Mouse (Mus musculus): ENCODE data around the gene Mical2.
A peak's percentile ranks its signal among the peaks of the same experiment; 100 is the strongest.

Mical2 gene

GRCm38 (mm10) chr7:112399425-112400170, 173.9 kb downstream of the Mical2 start:
- DNase-seq (ENCODE audit: low read depth, low spot score): no peak

GRCm38 (mm10) chr7:112400175-112400574, 174.5 kb downstream of the Mical2 start:
- peak; percentile 80 for DNase-seq (ENCODE audit: low read depth, low spot score)

GRCm38 (mm10) chr7:112405061-112405460, 179.4 kb downstream of the Mical2 start:
- no peak for DNase-seq (ENCODE audit: low read depth, low spot score)

- DNase-seq (ENCODE audit: low read depth, low spot score): no peak
These were observed 179.9 kb downstream of the Mical2 start for GRCm38 (mm10) chr7:112405578-112405977.

- no peak for DNase-seq (ENCODE audit: low read depth, low spot score)
These were observed 181.9 kb downstream of the Mical2 start for GRCm38 (mm10) chr7:112407597-112407996.

GRCm38 (mm10) chr7:112409991-112410390, 184.3 kb downstream of the Mical2 start:
- no peak for DNase-seq (ENCODE audit: low read depth, low spot score)

- DNase-seq (ENCODE audit: low read depth, low spot score): no peak
These were observed 187.6 kb downstream of the Mical2 start for GRCm38 (mm10) chr7:112413286-112413685.

- DNase-seq (ENCODE audit: low read depth, low spot score): no peak
These were observed 190.4 kb downstream of the Mical2 start for GRCm38 (mm10) chr7:112416058-112416526.

GRCm38 (mm10) chr7:112416730-112417513, 191.3 kb downstream of the Mical2 start:
- DNase-seq (ENCODE audit: low read depth, low spot score): no peak

GRCm38 (mm10) chr7:112417598-112417997, 191.9 kb downstream of the Mical2 start:
- no peak for DNase-seq (ENCODE audit: low read depth, low spot score)

- DNase-seq (ENCODE audit: low read depth, low spot score): no peak
These were observed 197.8 kb downstream of the Mical2 start for GRCm38 (mm10) chr7:112423438-112423837.

GRCm38 (mm10) chr7:112426811-112427210, 201.2 kb downstream of the Mical2 start:
- no peak for DNase-seq (ENCODE audit: low read depth, low spot score)

- DNase-seq (ENCODE audit: low read depth, low spot score): peak; percentile 57
These were observed 201.9 kb downstream of the Mical2 start, which contains the start of gene Parva for GRCm38 (mm10) chr7:112427357-112428157. TSS of gene Parva (plus strand) at chr7:112427505.

GRCm38 (mm10) chr7:112428158-112428535, 202.5 kb downstream of the Mical2 start:
- peak; percentile 50 for DNase-seq (ENCODE audit: low read depth, low spot score)

GRCm38 (mm10) chr7:112439846-112440245, 214.2 kb downstream of the Mical2 start:
- DNase-seq (ENCODE audit: low read depth, low spot score): no peak

GRCm38 (mm10) chr7:112444152-112444984, 218.7 kb downstream of the Mical2 start:
- no peak for DNase-seq (ENCODE audit: low read depth, low spot score)

- no peak for DNase-seq (ENCODE audit: low read depth, low spot score)
These were observed 219.3 kb downstream of the Mical2 start for GRCm38 (mm10) chr7:112444985-112445367.

- DNase-seq (ENCODE audit: low read depth, low spot score): no peak
These were observed 220.8 kb downstream of the Mical2 start for GRCm38 (mm10) chr7:112446498-112446897.

- no peak for DNase-seq (ENCODE audit: low read depth, low spot score)
These were observed 224.5 kb downstream of the Mical2 start for GRCm38 (mm10) chr7:112449954-112450700.

- DNase-seq (ENCODE audit: low read depth, low spot score): no peak
These were observed 226.8 kb downstream of the Mical2 start for GRCm38 (mm10) chr7:112452471-112452870.
